Mouse (Mus musculus) forebrain, embryonic 11.5 days (tissue): ENCODE measurements around the gene Fam131b. TPM values are rescaled to one million over a fixed set of nuclear protein-coding genes. Genes with fewer than 3 reads are reported as not detected.

ENCODE experiments used
- ATAC-seq: fragments of 200-750 bp; cut with Nextera tagmentation; replicated peaks from 2 replicates; pipeline ENCODE4 v1.8.0; 2017; ENCODE audit warnings: moderate TSS enrichment; ENCODE audit not compliant: low FRiP score
- DNase-seq: peaks from one replicate; pipeline ENCODE4 v3.0.0-alpha.2; 2017; ENCODE audit warnings: low spot score
- H3K27ac ChIP-seq: fragments of 300-500 bp; sonication (generic); 2 replicates; pipeline ENCODE4 v1.5.1; 2014; ENCODE audit warnings: low read depth, low read length
- H3K27me3 ChIP-seq: fragments of 300-500 bp; sonication (generic); 2 replicates; pipeline ENCODE4 v1.6.1; 2014; ENCODE audit warnings: mild to moderate bottlenecking, low read length, mixed read lengths; ENCODE audit not compliant: control insufficient read depth, insufficient read depth
- H3K36me3 ChIP-seq: fragments of 300-500 bp; sonication (generic); 2 replicates; pipeline ENCODE4 v1.6.1; 2014; ENCODE audit warnings: mild to moderate bottlenecking, low read length, moderate library complexity, mixed read lengths; ENCODE audit not compliant: control insufficient read depth, insufficient read depth
- H3K4me1 ChIP-seq: fragments of 300-500 bp; sonication (generic); replicated peaks from 2 replicates; pipeline ENCODE4 v1.6.1; 2014; ENCODE audit warnings: low read length, mixed read lengths; ENCODE audit not compliant: control insufficient read depth, insufficient read depth
- H3K4me2 ChIP-seq: fragments of 300-500 bp; sonication (generic); 2 replicates; pipeline ENCODE4 v1.6.1; 2014; ENCODE audit warnings: low read depth, mild to moderate bottlenecking, low read length, moderate library complexity, mixed read lengths; ENCODE audit not compliant: severe bottlenecking
- H3K4me3 ChIP-seq: fragments of 300-500 bp; sonication (generic); 2 replicates; pipeline ENCODE4 v1.5.1; 2014; ENCODE audit warnings: low read depth, low read length
- H3K9ac ChIP-seq: fragments of 300-500 bp; sonication (generic); 2 replicates; pipeline ENCODE4 v1.6.1; 2014; ENCODE audit warnings: low read length
- H3K9me3 ChIP-seq: fragments of 300-500 bp; sonication (generic); 2 replicates; pipeline ENCODE4 v1.6.1; 2016; ENCODE audit warnings: low read length, mixed read lengths; ENCODE audit not compliant: control insufficient read depth
- WGBS: fragments of 180-500 bp; shearing (Covaris S2); extraction: QIAGEN DNeasy Blood & Tissue Kit; methylation state at CpG from one replicate; pipeline ENCODE4 v1.1.7; 2014; 5-methylcytosine and 5-hydroxymethylcytosine counted together
- polyA plus RNA-seq: library from polyadenylated mRNA; unstranded; fragments of >200 nt; fragmentation: Nextera tagmentation; extraction: Ambion mirVana; gene quantifications from 2 replicates; pipeline ENCODE4 v1.2.1, GENCODE M21; 2014

The Fam131b gene
- polyA plus RNA-seq, 1 experiment from 2014 or later: 3.0 TPM

- WGBS: 96% methylated on average over 6 of the region's 6 CpGs
- ATAC-seq: no peak
- Histone ChIP-seq H3K4me1 (no peaks in the 10 kb centered on the region), H3K9me3 (no peaks in the 10 kb centered on the region), H3K4me3 (no peak overlapping the region), H3K27ac (no peak overlapping the region), H3K36me3 (no peaks in the 10 kb centered on the region; the same call in 1 of the 2 replicates), H3K9ac (no peak overlapping the region), H3K27me3 (no peaks in the 10 kb centered on the region), H3K4me2 (no peak overlapping the region)
- no peak for DNase-seq
Measured at GRCm38 (mm10) chr6:42293327-42293726, 31.1 kb downstream of the Fam131b start.

GRCm38 (mm10) chr6:42287562-42287961 lies 36.9 kb downstream of the Fam131b start:
- no peak for ATAC-seq
- H3K36me3 ChIP-seq: peaks cover 2% of the 10 kb centered on the region; the same call in 1 of the 2 replicates
- DNase-seq: no peak

GRCm38 (mm10) chr6:42286448-42286847 lies 38.0 kb downstream of the Fam131b start, which contains the start of gene Clcn1:
Gene Clcn1, plus strand, starts transcription at chr6:42286685.
- no peak within 1 kb of the TSS for H3K27ac ChIP-seq
- no peak for DNase-seq
- H3K4me1 ChIP-seq: no peaks in the 10 kb centered on the region
- H3K27me3 ChIP-seq: no peaks in the 10 kb centered on the region
- H3K4me2 ChIP-seq: no peak within 1 kb of the TSS
- H3K4me3 ChIP-seq: no peak within 1 kb of the TSS
- ATAC-seq: no peak
- H3K9ac ChIP-seq: no peak within 1 kb of the TSS
- H3K9me3 ChIP-seq: no peaks in the 10 kb centered on the region
- H3K36me3 ChIP-seq: peaks cover 2% of the 10 kb centered on the region; the same call in 1 of the 2 replicates
- 87% methylated on average over 4 of the region's 5 CpGs for WGBS

More at GRCm38 (mm10) chr6:42287562-42287961, 36.9 kb downstream of the Fam131b start:
- Histone ChIP-seq H3K9me3 (no peaks in the 10 kb centered on the region), H3K27ac (no peak overlapping the region), H3K4me1 (no peaks in the 10 kb centered on the region), H3K4me2 (no peak overlapping the region), H3K27me3 (no peaks in the 10 kb centered on the region), H3K4me3 (no peak overlapping the region), H3K9ac (no peak overlapping the region)

- Histone ChIP-seq H3K9me3 (no peaks in the 10 kb centered on the region), H3K36me3 (peaks cover 12% of the 10 kb centered on the region), H3K4me3 (no peak overlapping the region), H3K27ac (no peak overlapping the region), H3K9ac (no peak overlapping the region), H3K4me1 (no peaks in the 10 kb centered on the region), H3K27me3 (no peaks in the 10 kb centered on the region), H3K4me2 (no peak overlapping the region)
- DNase-seq (no peak), ATAC-seq (peak; percentile 16; the same call in 1 of the 2 replicates)
- 81% methylated on average over 5 of the region's 5 CpGs for whole genome bisulfite sequencing
Measured at GRCm38 (mm10) chr6:42282865-42283528, 41.4 kb downstream of the Fam131b start.

- H3K9me3 ChIP-seq: no peaks in the 10 kb centered on the region
- no peak overlapping the region for H3K9ac ChIP-seq
- H3K4me1 ChIP-seq: no peaks in the 10 kb centered on the region
- H3K27ac ChIP-seq: no peak overlapping the region
- ATAC-seq (no peak), DNase-seq (no peak)
- WGBS: 75% methylated on average over 2 of the region's 2 CpGs
- no peak overlapping the region for H3K4me3 ChIP-seq
- H3K4me2 ChIP-seq: no peak overlapping the region
- peaks cover 25% of the 10 kb centered on the region for H3K36me3 ChIP-seq
- H3K27me3 ChIP-seq: no peaks in the 10 kb centered on the region
Measured at GRCm38 (mm10) chr6:42276151-42276550, 48.3 kb downstream of the Fam131b start.

GRCm38 (mm10) chr6:42270817-42271216 lies 53.6 kb downstream of the Fam131b start:
- H3K9me3 ChIP-seq: no peaks in the 10 kb centered on the region
- no peak overlapping the region for H3K4me3 ChIP-seq
- H3K27me3 ChIP-seq: no peaks in the 10 kb centered on the region
- H3K36me3 ChIP-seq: peaks cover 27% of the 10 kb centered on the region
- no peak for ATAC-seq
- no peak overlapping the region for H3K9ac ChIP-seq
- no peak overlapping the region for H3K4me2 ChIP-seq
- DNase-seq: no peak
- H3K4me1 ChIP-seq: no peaks in the 10 kb centered on the region
- no peak overlapping the region for H3K27ac ChIP-seq

GRCm38 (mm10) chr6:42265391-42266330 lies 58.8 kb downstream of the Fam131b start:
- no peaks in the 10 kb centered on the region for H3K9me3 ChIP-seq
- peak overlapping the region; percentile 71 for H3K27ac ChIP-seq
- peaks cover 14% of the 10 kb centered on the region; the same call in 1 of the 2 replicates for H3K36me3 ChIP-seq
- H3K4me3 ChIP-seq: peak overlapping the region; percentile 84
- H3K4me1 ChIP-seq: no peaks in the 10 kb centered on the region
- H3K9ac ChIP-seq: peak overlapping the region; percentile 98
- peak overlapping the region; percentile 75 for H3K4me2 ChIP-seq
- WGBS: under 1% methylated on average over 21 of the region's 21 CpGs
- DNase-seq: no peak
- no peaks in the 10 kb centered on the region for H3K27me3 ChIP-seq
- ATAC-seq: peak; percentile 1; the same call in 1 of the 2 replicates
